10 mouse cellular contexts compared by ENCODE assay signal in genomic region chr5:123661602-123662001, GRCm38 (mm10). TPM values are rescaled to one million over a fixed set of nuclear protein-coding genes. Genes with fewer than 3 reads are reported as not detected.
DNase-seq lines count a peak whose midpoint lies in the region; ATAC-seq and TF ChIP-seq lines count a peak whose summit lies in the region.
"Had no signal": no experiment of that assay in that cellular context is flagged by ENCODE, and none has a peak within 500 bp of the region (broad histone marks: within the 10 kb centered on the region; RNA-seq: fewer than 3 reads in every experiment).

No protein-coding gene starts in this region.

- intact Hi-C loops in left cerebral cortex, adult 2 months (cut with DNase I) = no loop called here

- WGBS in cerebellum, adult 2 months = 22% methylated on average over 3 of the region's 3 CpGs
- WGBS in heart, embryonic 16.5 days = 22% methylated on average over 3 of the region's 3 CpGs

- H3K4me1 ChIP-seq in cerebellum, adult 2 months (ENCODE audit: control insufficient read depth, insufficient read depth, low read length) = peaks cover 45% of the 10 kb centered on the region
- peaks cover 56% of the 10 kb centered on the region for H3K4me1 ChIP-seq in heart, embryonic 16.5 days (ENCODE audit: control insufficient read depth, insufficient read depth, low read length)

- H3K36me3 ChIP-seq in heart, embryonic 16.5 days (ENCODE audit: control insufficient read depth, insufficient read depth) = no peaks in the 10 kb centered on the region
- H3K36me3 ChIP-seq: limb, embryonic 13.5 days had no signal

- no peak for TF ChIP-seq CTCF in cerebellum, adult 2 months (IDR thresholded peaks at IDR 0.05; ENCODE audit: borderline replicate concordance, insufficient read depth, low read depth, low read length)
- TF ChIP-seq CTCF in left cerebral cortex, adult 2 months (IDR thresholded peaks at IDR 0.05) = no peak

- peak overlapping the region; percentile 66; the same call in 1 of the 2 replicates for H3K27ac ChIP-seq in cerebellum, adult 2 months (ENCODE audit: insufficient read depth, low read length)
- peak overlapping the region; percentile 84 for H3K27ac ChIP-seq in left cerebral cortex, adult 2 months
- H3K27ac ChIP-seq in heart, embryonic 16.5 days (ENCODE audit: low read length) = peak overlapping the region; percentile 99
- H3K27ac ChIP-seq: limb, embryonic 13.5 days had no signal

- H3K4me2 ChIP-seq in heart, embryonic 16.5 days (ENCODE audit: low read depth, low read length) = peak overlapping the region; percentile 47
- H3K4me2 ChIP-seq: limb, embryonic 13.5 days had no signal

- H3K9ac ChIP-seq in heart, embryonic 16.5 days (ENCODE audit: low read length) = peak overlapping the region; percentile 65
- H3K9ac ChIP-seq: limb, embryonic 13.5 days had no signal

- peak; percentile 65 for ATAC-seq in heart, embryonic 16.5 days (replicated peaks; ENCODE audit: extremely low read depth, insufficient read depth, low FRiP score)
- peak; percentile 52 for ATAC-seq in monocyte, adult 5-6 weeks (replicated peaks; ENCODE audit: insufficient number of reproducible peaks, low FRiP score, low TSS enrichment, poor library complexity, severe bottlenecking)
- ATAC-seq: hindbrain, embryonic 16.5 days had no signal

- no peak overlapping the region for H3K4me3 ChIP-seq in cerebellum, adult 2 months (replicated peaks; ENCODE audit: insufficient read depth, low read depth, low read length)
- H3K4me3 ChIP-seq in left cerebral cortex, adult 2 months = no peak overlapping the region
- H3K4me3 ChIP-seq in heart, embryonic 16.5 days (ENCODE audit: low read length) = peak overlapping the region; percentile 2; the same call in 1 of the 2 replicates
- H3K4me3 ChIP-seq: limb, embryonic 13.5 days had no signal

- no peak for DNase-seq in cerebellum, adult 2 months
- DNase-seq in cerebellum, postnatal 25 days = no peak
- DNase-seq in left cerebral cortex, adult 2 months (ENCODE audit: extremely low spot score in 1 of 2, low spot score in 2 of 2) = no peak
- no peak for DNase-seq in left cerebral cortex, adult 18-20 months (ENCODE audit: low spot score in 2 of 2)
- no peak for DNase-seq in thymus, postnatal 0 days (ENCODE audit: low spot score)
- DNase-seq in cerebellum, postnatal 10 days = no peak

- no peaks in the 10 kb centered on the region for H3K27me3 ChIP-seq in cerebellum, adult 2 months (ENCODE audit: control insufficient read depth, insufficient read depth, low read length)
- H3K27me3 ChIP-seq in heart, embryonic 16.5 days (ENCODE audit: control insufficient read depth, insufficient read depth, low read length) = no peaks in the 10 kb centered on the region
- H3K27me3 ChIP-seq: limb, embryonic 13.5 days had no signal

- no peaks in the 10 kb centered on the region for H3K9me3 ChIP-seq in heart, embryonic 16.5 days (replicated peaks; ENCODE audit: control insufficient read depth, low read length)
- H3K9me3 ChIP-seq: limb, embryonic 13.5 days had no signal

- TF ChIP-seq POLR2A in cerebellum, adult 2 months (IDR thresholded peaks at IDR 0.05; ENCODE audit: borderline replicate concordance, insufficient read depth, low read length) = no peak

RNA-seq across cellular contexts. Expression of gene Clip1, which starts 22.8 kb away (rescaled TPM):
- 117 and 128 TPM in 2 replicates for polyA plus RNA-seq in cerebellum, adult 2 months (2012; rRNA removed)
- 100 to 1,000 TPM; 139 TPM for total RNA-seq in left cerebral cortex, adult 2 months (2021)
- total RNA-seq in left cerebral cortex, adult 18-20 months (2021) = 100 to 1,000 TPM; 132 to 133 TPM
- 53.1 and 54.0 TPM in 2 replicates for polyA plus RNA-seq in heart, embryonic 16.5 days (2015; fragmentation: Nextera tagmentation; extraction: Ambion mirVana)
- 187 to 211 TPM (median 206 TPM) in 3 replicates for total RNA-seq in monocyte, adult 5-6 weeks (2017)
- 30.6 and 33.7 TPM in 2 replicates for polyA plus RNA-seq in thymus, postnatal 0 days (2015; fragmentation: Nextera tagmentation; extraction: Ambion mirVana)

RNA-seq across cellular contexts. Expression of gene Zcchc8, which starts 59.3 kb away (rescaled TPM):
- 60.4 and 63.5 TPM in 2 replicates for polyA plus RNA-seq in cerebellum, adult 2 months (2012; rRNA removed)
- total RNA-seq in left cerebral cortex, adult 2 months (2021) = 10 to 100 TPM; 40.5 to 47.3 TPM
- 10 to 100 TPM; 43.0 to 49.4 TPM for total RNA-seq in left cerebral cortex, adult 18-20 months (2021)
- 53.5 and 58.5 TPM in 2 replicates for polyA plus RNA-seq in heart, embryonic 16.5 days (2015; fragmentation: Nextera tagmentation; extraction: Ambion mirVana)
- total RNA-seq in monocyte, adult 5-6 weeks (2017) = 85.0 to 187 TPM (median 163 TPM) in 3 replicates
- 83.8 and 86.3 TPM in 2 replicates for polyA plus RNA-seq in thymus, postnatal 0 days (2015; fragmentation: Nextera tagmentation; extraction: Ambion mirVana)
